Mouse (Mus musculus) intestine, embryonic 16.5 days (tissue): Measurements from ENCODE around the gene Exph5. TPM values are rescaled to one million over a fixed set of nuclear protein-coding genes. Genes with fewer than 3 reads are reported as not detected.

ENCODE experiments used
- ATAC-seq: fragments of 200-750 bp; cut with Nextera tagmentation; 2 replicates; pipeline ENCODE4 v1.8.0; 2017; ENCODE audit warnings: moderate TSS enrichment, moderate library complexity
- H3K27ac ChIP-seq: fragments of 300-500 bp; sonication (generic); 2 replicates; pipeline ENCODE4 v1.5.1; 2014; ENCODE audit warnings: mild to moderate bottlenecking, low read length
- H3K27me3 ChIP-seq: fragments of 300-500 bp; sonication (generic); replicated peaks from 2 replicates; pipeline ENCODE4 v1.6.1; 2014; ENCODE audit warnings: low read length, control low read depth, mixed read lengths; ENCODE audit not compliant: control insufficient read depth, insufficient read depth
- H3K36me3 ChIP-seq: fragments of 300-500 bp; sonication (generic); 2 replicates; pipeline ENCODE4 v1.6.1; 2014; ENCODE audit warnings: low read length, control low read depth; ENCODE audit not compliant: control insufficient read depth, insufficient read depth
- H3K4me1 ChIP-seq: fragments of 300-500 bp; sonication (generic); 2 replicates; pipeline ENCODE4 v1.6.1; 2014; ENCODE audit warnings: low read length, control low read depth, mixed read lengths; ENCODE audit not compliant: control insufficient read depth, insufficient read depth
- H3K4me2 ChIP-seq: fragments of 300-500 bp; sonication (generic); 2 replicates; pipeline ENCODE4 v1.6.1; 2014; ENCODE audit warnings: low read depth, low read length, control low read depth
- H3K4me3 ChIP-seq: fragments of 300-500 bp; sonication (generic); 2 replicates; pipeline ENCODE4 v1.5.1; 2014; ENCODE audit warnings: mild to moderate bottlenecking, low read length
- H3K9ac ChIP-seq: fragments of 300-500 bp; sonication (generic); 2 replicates; pipeline ENCODE4 v1.6.1; 2014; ENCODE audit warnings: low read depth, low read length
- H3K9me3 ChIP-seq: fragments of 300-500 bp; sonication (generic); 2 replicates; pipeline ENCODE4 v1.6.1; 2016; ENCODE audit warnings: low read length, control low read depth; ENCODE audit not compliant: control insufficient read depth
- WGBS: fragments of 180-500 bp; shearing (Covaris S2); extraction: QIAGEN DNeasy Blood & Tissue Kit; methylation state at CpG from one replicate; pipeline ENCODE4 v1.1.7; 2014; 5-methylcytosine and 5-hydroxymethylcytosine counted together
- polyA plus RNA-seq: library from polyadenylated mRNA; unstranded; fragments of >200 nt; fragmentation: Nextera tagmentation; extraction: Ambion mirVana; gene quantifications from 2 replicates; pipeline ENCODE4 v1.2.1, GENCODE M21; 2015

The Exph5 gene
- polyA plus RNA-seq, 1 experiment from 2014 or later = 2.8 TPM

DNA sequence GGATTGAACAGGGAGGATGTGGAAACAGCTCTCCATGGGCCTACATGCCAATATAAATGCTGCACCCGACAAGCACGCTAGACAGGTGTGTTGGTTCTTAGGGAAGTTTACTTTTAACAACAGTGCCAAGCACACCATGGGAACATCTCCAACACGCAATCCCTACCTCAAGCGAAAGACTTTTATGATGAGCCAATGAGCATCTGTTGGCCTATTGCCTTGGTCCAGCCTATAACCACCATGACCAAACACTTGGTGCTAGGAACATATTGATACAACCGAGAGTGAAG is 32.1 kb upstream of the Exph5 start:
- Histone ChIP-seq H3K9me3 (no peaks in the 10 kb centered on the region), H3K4me1 (peaks cover 12% of the 10 kb centered on the region), H3K27ac (no peak overlapping the region), H3K27me3 (no peaks in the 10 kb centered on the region), H3K4me2 (no peak overlapping the region), H3K9ac (no peak overlapping the region), H3K4me3 (no peak overlapping the region), H3K36me3 (no peaks in the 10 kb centered on the region)
- WGBS = 91% methylated on average over 5 of the region's 5 CpGs
- no peak for ATAC-seq

DNA sequence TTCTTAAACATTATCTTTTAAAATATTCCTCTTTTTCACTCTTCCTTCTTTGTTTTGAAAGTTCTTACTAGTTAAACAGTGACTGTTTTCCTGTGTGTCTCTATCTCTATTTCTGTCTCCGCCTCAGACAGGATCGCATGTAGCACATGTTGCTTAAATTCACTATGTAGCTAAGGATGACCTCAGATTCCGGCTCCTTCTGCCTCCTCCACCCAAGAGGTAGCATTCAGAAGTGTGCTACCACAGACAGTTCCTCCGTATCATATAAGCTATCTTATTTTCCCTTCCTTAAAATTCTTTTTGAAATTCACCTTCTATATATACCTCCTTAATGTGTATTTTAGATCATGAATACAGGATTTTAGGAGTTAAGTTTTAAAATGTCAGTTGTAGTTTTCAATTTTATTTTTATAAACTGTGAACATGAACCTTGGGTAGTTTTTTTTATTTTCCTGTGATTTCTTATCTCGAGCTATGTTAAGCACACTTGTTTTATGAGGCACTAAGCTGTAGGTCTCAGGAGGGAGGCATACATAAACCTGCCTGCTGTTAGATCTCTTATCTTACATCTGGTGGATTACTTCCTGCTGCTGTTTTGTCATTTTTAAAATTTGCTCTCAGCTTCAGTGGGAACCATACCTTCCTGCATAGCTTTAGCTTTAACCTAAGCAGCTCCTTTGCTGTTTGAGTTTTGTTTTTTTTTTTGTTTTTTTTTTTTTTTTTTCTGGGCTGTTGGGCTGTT is 30.0 kb upstream of the Exph5 start:
- peak overlapping the region; percentile 85 for H3K27ac ChIP-seq
- WGBS = 47% methylated on average over 5 of the region's 5 CpGs
- no peaks in the 10 kb centered on the region for H3K9me3 ChIP-seq
- no peak overlapping the region for H3K4me3 ChIP-seq
- H3K27me3 ChIP-seq = no peaks in the 10 kb centered on the region
- peak; percentile 84 for ATAC-seq
- peaks cover 15% of the 10 kb centered on the region for H3K4me1 ChIP-seq
- no peaks in the 10 kb centered on the region for H3K36me3 ChIP-seq
- no peak overlapping the region for H3K9ac ChIP-seq
- peak overlapping the region; percentile 32 for H3K4me2 ChIP-seq

DNA sequence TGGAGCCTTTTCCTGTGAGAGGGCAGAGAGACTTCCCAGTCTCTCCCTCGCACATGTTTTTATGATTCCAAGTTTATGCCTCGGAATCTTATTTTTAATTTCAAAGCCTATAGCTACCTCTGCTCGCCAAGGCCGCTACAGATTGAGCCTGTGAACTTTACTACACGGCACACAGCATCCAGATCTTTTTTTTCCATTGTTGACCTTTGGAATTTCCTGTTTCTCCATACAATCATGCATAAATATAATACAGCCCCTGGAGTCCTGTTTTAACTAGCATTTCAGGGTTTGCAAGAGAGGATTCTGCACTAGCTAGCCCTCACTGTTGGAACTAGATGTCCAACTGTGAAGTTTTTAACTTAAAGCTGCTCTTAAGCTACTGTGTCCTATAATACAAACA is 29.3 kb upstream of the Exph5 start:
- Histone ChIP-seq H3K36me3 (no peaks in the 10 kb centered on the region), H3K9me3 (no peaks in the 10 kb centered on the region), H3K9ac (no peak overlapping the region), H3K4me1 (peaks cover 15% of the 10 kb centered on the region), H3K27ac (peak overlapping the region; percentile 85), H3K4me2 (peak overlapping the region; percentile 32), H3K4me3 (no peak overlapping the region; the same call in 1 of the 2 replicates), H3K27me3 (no peaks in the 10 kb centered on the region)
- WGBS = 31% methylated on average over 5 of the region's 5 CpGs
- ATAC-seq = peak; percentile 67

DNA sequence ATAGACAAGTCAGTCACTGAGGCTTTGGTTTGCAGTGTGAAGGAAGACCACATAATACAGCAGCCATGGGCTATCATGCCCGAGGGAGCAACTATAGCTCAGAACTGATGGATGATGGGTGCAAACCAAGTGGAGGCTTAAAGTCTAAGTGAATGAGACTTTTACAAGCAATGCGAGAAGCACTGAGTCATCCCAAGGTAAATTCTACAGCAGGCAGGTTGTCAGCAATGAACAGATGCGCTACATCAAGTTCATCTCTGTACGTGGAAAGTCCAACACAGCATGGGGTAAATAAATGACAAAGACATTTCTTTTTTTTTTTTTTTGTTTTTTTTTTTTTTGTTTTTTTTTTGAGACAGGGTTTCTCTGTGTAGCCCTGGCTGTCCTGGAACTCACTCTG is 28.8 kb upstream of the Exph5 start:
- no peak overlapping the region for H3K9ac ChIP-seq
- no peaks in the 10 kb centered on the region for H3K36me3 ChIP-seq
- peak overlapping the region; percentile 85 for H3K27ac ChIP-seq

DNA sequence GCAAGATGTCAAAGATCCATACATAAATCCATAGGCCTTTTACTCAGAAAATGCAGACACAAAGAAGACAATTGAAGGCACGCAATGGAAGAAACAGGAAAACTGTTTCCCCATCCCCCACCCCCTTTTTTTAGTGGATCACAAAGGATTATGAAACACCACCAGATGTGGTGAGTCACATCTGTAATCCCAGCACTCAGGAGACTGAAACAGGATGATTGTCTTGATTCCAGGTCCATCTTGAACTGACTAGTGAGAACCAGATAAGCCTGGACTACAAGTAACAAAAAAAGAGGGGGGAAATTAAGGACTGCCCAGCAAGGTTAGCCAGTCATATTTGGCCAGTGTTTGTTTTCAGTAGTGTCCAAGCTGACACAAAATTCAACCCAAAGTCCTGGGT is 25.1 kb upstream of the Exph5 start:
- Histone ChIP-seq H3K27me3 (no peaks in the 10 kb centered on the region), H3K9me3 (no peaks in the 10 kb centered on the region), H3K4me2 (no peak overlapping the region), H3K27ac (no peak overlapping the region), H3K4me1 (peaks cover 13% of the 10 kb centered on the region), H3K4me3 (no peak overlapping the region), H3K36me3 (no peaks in the 10 kb centered on the region), H3K9ac (no peak overlapping the region)
- no peak for ATAC-seq
- 82% methylated on average over 1 of the region's 1 CpGs for WGBS

More for the DNA sequence above, 28.8 kb upstream of the Exph5 start:
- peaks cover 15% of the 10 kb centered on the region for H3K4me1 ChIP-seq
- H3K4me3 ChIP-seq = no peak overlapping the region
- no peaks in the 10 kb centered on the region for H3K27me3 ChIP-seq
- 52% methylated on average over 4 of the region's 4 CpGs for WGBS
- H3K4me2 ChIP-seq = 0 out of 2 replicates have a peak overlapping the region, but pooled peaks have one; percentile 32
- H3K9me3 ChIP-seq = no peaks in the 10 kb centered on the region
- peak; percentile 37; the same call in 1 of the 2 replicates for ATAC-seq

DNA sequence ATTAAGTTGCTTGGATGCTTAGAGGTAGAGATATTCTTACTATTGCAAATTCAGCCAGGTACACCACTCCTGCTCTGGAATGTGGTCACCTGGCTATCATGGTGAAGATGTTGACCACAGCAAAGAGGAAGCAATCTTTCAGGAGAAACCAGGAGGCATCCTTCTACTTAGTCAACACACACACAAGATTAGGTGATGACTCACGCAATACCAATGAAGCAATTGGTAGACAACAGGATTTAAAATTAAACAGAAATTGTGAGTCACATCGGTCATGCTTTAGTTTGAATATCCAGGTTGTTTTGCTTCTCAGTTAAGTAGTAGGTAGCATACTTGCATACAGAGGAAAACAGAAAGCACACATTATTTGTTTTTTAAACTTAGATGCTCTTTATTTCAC is 22.5 kb upstream of the Exph5 start:
- H3K9me3 ChIP-seq = no peaks in the 10 kb centered on the region
- no peaks in the 10 kb centered on the region for H3K36me3 ChIP-seq
- no peak overlapping the region for H3K9ac ChIP-seq
- H3K27ac ChIP-seq = no peak overlapping the region
- H3K4me1 ChIP-seq = peaks cover 3% of the 10 kb centered on the region; the same call in 1 of the 2 replicates
- H3K27me3 ChIP-seq = no peaks in the 10 kb centered on the region
- ATAC-seq = no peak
- H3K4me2 ChIP-seq = no peak overlapping the region
- WGBS = 90% methylated on average over 2 of the region's 2 CpGs
- no peak overlapping the region for H3K4me3 ChIP-seq

DNA sequence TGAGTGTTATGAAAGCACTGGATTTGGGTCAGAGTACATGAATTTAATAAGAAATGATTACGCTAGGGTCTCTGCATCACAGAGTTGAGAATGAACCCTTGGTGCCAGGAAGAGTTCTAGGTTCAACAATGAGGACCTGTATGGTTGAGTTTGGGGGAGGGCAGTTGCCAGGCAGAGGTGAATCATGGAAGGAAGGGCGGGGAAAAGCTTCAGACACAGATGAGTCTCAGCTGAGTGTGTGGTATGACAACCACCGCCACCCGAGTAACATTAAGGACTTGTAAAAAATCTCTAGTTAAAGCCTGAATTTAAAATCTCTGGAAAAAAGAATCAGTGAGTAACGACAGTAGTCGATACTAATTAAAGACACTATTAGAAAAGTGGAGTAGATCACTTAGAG is 14.7 kb upstream of the Exph5 start:
- H3K27ac ChIP-seq = no peak overlapping the region
- H3K4me1 ChIP-seq = no peaks in the 10 kb centered on the region
- no peak overlapping the region for H3K4me2 ChIP-seq
- no peaks in the 10 kb centered on the region for H3K36me3 ChIP-seq
- no peaks in the 10 kb centered on the region for H3K27me3 ChIP-seq
- no peak for ATAC-seq
- H3K9me3 ChIP-seq = no peaks in the 10 kb centered on the region
- 85% methylated on average over 6 of the region's 6 CpGs for WGBS
- no peak overlapping the region for H3K9ac ChIP-seq
- no peak overlapping the region for H3K4me3 ChIP-seq

DNA sequence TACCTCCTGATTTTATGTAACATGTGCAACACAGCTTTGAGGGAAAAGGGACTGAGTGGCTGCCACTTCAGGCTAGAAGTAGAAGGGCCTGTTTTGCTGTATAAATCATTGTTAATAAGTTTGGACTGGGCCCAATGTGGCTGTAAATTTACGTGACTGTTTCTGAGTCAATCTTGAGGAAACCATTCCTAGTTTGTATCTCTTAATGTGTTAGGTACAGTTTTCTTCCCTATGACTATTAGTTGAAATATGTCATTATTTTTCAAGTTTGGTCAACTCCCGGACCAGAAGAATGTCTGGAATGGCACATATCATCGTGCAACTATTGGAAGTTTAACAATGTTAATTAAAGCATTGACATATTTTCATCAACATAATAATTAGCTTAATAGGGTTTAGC is 11.5 kb upstream of the Exph5 start:
- WGBS = 69% methylated on average over 3 of the region's 3 CpGs
- H3K36me3 ChIP-seq = no peaks in the 10 kb centered on the region
- no peak for ATAC-seq

DNA sequence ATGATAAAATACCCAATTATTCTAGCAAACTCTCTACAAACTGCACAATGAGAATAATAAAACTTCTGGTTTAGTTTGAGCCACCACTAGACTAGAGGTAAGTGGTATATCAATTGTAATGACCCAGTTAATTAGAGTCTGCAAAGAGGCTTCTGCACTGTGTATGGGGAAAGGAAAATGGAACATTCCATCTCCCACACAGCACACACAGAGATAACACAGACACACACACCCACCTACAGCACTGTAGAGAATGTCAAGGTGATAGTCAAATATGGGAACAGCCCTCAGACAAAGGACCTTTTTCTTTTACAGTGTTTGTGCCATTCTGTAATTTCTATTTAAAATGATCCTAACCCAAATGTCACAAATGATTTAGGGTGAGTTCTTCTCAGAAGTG is 8.6 kb upstream of the Exph5 start:
- Histone ChIP-seq H3K4me2 (no peak overlapping the region), H3K9me3 (no peaks in the 10 kb centered on the region), H3K27ac (no peak overlapping the region), H3K9ac (no peak overlapping the region), H3K4me3 (no peak overlapping the region), H3K4me1 (no peaks in the 10 kb centered on the region), H3K27me3 (no peaks in the 10 kb centered on the region), H3K36me3 (no peaks in the 10 kb centered on the region)
- ATAC-seq = no peak

More for the DNA sequence above, 11.5 kb upstream of the Exph5 start:
- Histone ChIP-seq H3K4me3 (no peak overlapping the region), H3K27ac (no peak overlapping the region), H3K4me2 (no peak overlapping the region), H3K9me3 (no peaks in the 10 kb centered on the region), H3K4me1 (no peaks in the 10 kb centered on the region), H3K27me3 (no peaks in the 10 kb centered on the region), H3K9ac (no peak overlapping the region)

DNA sequence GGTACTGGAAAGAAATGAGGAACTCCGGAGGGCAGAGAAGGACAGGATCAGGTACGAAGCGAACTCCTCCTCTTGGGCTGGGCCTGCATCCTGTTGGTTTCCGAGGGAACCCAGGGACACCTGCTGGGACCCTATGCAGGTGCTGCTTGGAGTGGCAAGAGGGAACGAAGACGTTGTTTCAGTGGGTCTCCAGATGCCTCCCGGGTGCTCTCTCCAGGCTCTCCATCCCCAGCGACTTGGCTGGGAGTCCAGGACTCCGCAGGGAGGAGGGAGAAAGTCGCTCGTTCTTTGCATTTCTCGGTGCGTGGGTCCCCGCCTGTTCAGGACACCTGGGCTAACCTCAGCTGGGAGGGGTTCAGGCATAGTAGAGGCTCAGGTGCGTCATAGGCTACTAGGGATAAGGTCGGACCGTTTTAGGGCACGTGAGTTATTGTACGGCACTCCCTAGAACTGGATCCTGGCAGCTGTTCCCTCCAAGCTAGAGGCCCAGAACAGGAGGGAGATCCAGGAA is 386 bp downstream of the Exph5 start:
- WGBS = 3% methylated on average over 17 of the region's 19 CpGs
- Histone ChIP-seq H3K27ac (peak overlapping the region; percentile 55), H3K9ac (peak overlapping the region; percentile 60), H3K27me3 (no peaks in the 10 kb centered on the region), H3K4me1 (no peaks in the 10 kb centered on the region; the same call in 1 of the 2 replicates), H3K4me3 (peak overlapping the region; percentile 50), H3K4me2 (peak overlapping the region; percentile 75), H3K9me3 (no peaks in the 10 kb centered on the region), H3K36me3 (no peaks in the 10 kb centered on the region)
- peak; percentile 86 for ATAC-seq
